Mouse (Mus musculus) forebrain, embryonic 11.5 days (tissue): ENCODE data around the gene Serinc5. TPM values are rescaled to one million over a fixed set of nuclear protein-coding genes. Genes with fewer than 3 reads are reported as not detected.

ENCODE experiments used
- ATAC-seq: fragments of 200-750 bp; cut with Nextera tagmentation; replicated peaks from 2 replicates; pipeline ENCODE4 v1.8.0; 2017; ENCODE audit warnings: moderate TSS enrichment; ENCODE audit not compliant: low FRiP score
- DNase-seq: peaks from one replicate; pipeline ENCODE4 v3.0.0-alpha.2; 2017; ENCODE audit warnings: low spot score
- H3K27ac ChIP-seq: fragments of 300-500 bp; sonication (generic); 2 replicates; pipeline ENCODE4 v1.5.1; 2014; ENCODE audit warnings: low read depth, low read length
- H3K27me3 ChIP-seq: fragments of 300-500 bp; sonication (generic); 2 replicates; pipeline ENCODE4 v1.6.1; 2014; ENCODE audit warnings: mild to moderate bottlenecking, low read length, mixed read lengths; ENCODE audit not compliant: control insufficient read depth, insufficient read depth
- H3K36me3 ChIP-seq: fragments of 300-500 bp; sonication (generic); 2 replicates; pipeline ENCODE4 v1.6.1; 2014; ENCODE audit warnings: mild to moderate bottlenecking, low read length, moderate library complexity, mixed read lengths; ENCODE audit not compliant: control insufficient read depth, insufficient read depth
- H3K4me1 ChIP-seq: fragments of 300-500 bp; sonication (generic); replicated peaks from 2 replicates; pipeline ENCODE4 v1.6.1; 2014; ENCODE audit warnings: low read length, mixed read lengths; ENCODE audit not compliant: control insufficient read depth, insufficient read depth
- H3K4me2 ChIP-seq: fragments of 300-500 bp; sonication (generic); 2 replicates; pipeline ENCODE4 v1.6.1; 2014; ENCODE audit warnings: low read depth, mild to moderate bottlenecking, low read length, moderate library complexity, mixed read lengths; ENCODE audit not compliant: severe bottlenecking
- H3K4me3 ChIP-seq: fragments of 300-500 bp; sonication (generic); 2 replicates; pipeline ENCODE4 v1.5.1; 2014; ENCODE audit warnings: low read depth, low read length
- H3K9ac ChIP-seq: fragments of 300-500 bp; sonication (generic); 2 replicates; pipeline ENCODE4 v1.6.1; 2014; ENCODE audit warnings: low read length
- H3K9me3 ChIP-seq: fragments of 300-500 bp; sonication (generic); 2 replicates; pipeline ENCODE4 v1.6.1; 2016; ENCODE audit warnings: low read length, mixed read lengths; ENCODE audit not compliant: control insufficient read depth
- WGBS: fragments of 180-500 bp; shearing (Covaris S2); extraction: QIAGEN DNeasy Blood & Tissue Kit; methylation state at CpG from one replicate; pipeline ENCODE4 v1.1.7; 2014; 5-methylcytosine and 5-hydroxymethylcytosine counted together
- polyA plus RNA-seq: library from polyadenylated mRNA; unstranded; fragments of >200 nt; fragmentation: Nextera tagmentation; extraction: Ambion mirVana; gene quantifications from 2 replicates; pipeline ENCODE4 v1.2.1, GENCODE M21; 2014

Serinc5 gene
- polyA plus RNA-seq, 1 experiment from 2014 or later, result 6.6 TPM

DNA sequence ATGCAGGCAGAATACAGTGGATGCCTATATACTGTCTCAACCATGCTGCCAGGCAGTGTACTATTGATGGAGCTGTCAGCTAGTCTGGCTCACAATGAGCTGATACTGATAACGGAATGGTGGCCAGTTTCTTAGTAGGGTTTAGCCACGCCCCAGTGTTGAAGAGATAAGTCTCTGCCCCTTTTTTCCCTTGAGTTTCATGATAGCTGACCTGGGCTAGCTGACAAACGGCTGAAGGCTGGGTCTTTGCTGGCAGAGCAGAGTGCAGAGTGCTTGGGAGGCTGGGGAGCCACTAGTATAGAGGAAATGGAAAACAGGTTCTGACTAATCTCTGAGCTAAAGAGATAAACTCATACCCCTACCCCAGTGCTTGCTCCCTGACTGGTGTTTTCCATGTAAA is 18.6 kb downstream of the Serinc5 start:
- H3K36me3 ChIP-seq, result no peaks in the 10 kb centered on the region
- 79% methylated on average over 3 of the region's 3 CpGs for WGBS
- no peak overlapping the region for H3K27ac ChIP-seq
- no peak for ATAC-seq
- H3K27me3 ChIP-seq, result no peaks in the 10 kb centered on the region
- H3K4me2 ChIP-seq, result no peak overlapping the region
- no peak overlapping the region for H3K4me3 ChIP-seq
- no peaks in the 10 kb centered on the region for H3K4me1 ChIP-seq
- no peak overlapping the region for H3K9ac ChIP-seq
- DNase-seq, result no peak
- H3K9me3 ChIP-seq, result no peaks in the 10 kb centered on the region

GRCm38 (mm10) chr13:92631450-92631849 is 20.6 kb downstream of the Serinc5 start:
- H3K27ac ChIP-seq, result no peak overlapping the region
- no peak overlapping the region for H3K9ac ChIP-seq
- no peak overlapping the region for H3K4me2 ChIP-seq
- DNase-seq (no peak), ATAC-seq (no peak)
- H3K4me3 ChIP-seq, result no peak overlapping the region
- H3K27me3 ChIP-seq, result no peaks in the 10 kb centered on the region
- 0 out of 2 replicates have a peak, but pooled peaks cover 2% of the 10 kb centered on the region for H3K4me1 ChIP-seq
- WGBS, result 84% methylated on average over 4 of the region's 4 CpGs
- H3K9me3 ChIP-seq, result no peaks in the 10 kb centered on the region
- no peaks in the 10 kb centered on the region for H3K36me3 ChIP-seq

- H3K9me3 ChIP-seq, result no peaks in the 10 kb centered on the region
- WGBS, result 40% methylated on average over 4 of the region's 4 CpGs
- H3K27ac ChIP-seq, result no peak overlapping the region
- ATAC-seq, result no peak
- H3K36me3 ChIP-seq, result no peaks in the 10 kb centered on the region
- 0 out of 2 replicates have a peak overlapping the region, but pooled peaks have one; percentile 5 for H3K9ac ChIP-seq
- no peak overlapping the region for H3K4me2 ChIP-seq
- no peak for DNase-seq
- H3K4me3 ChIP-seq, result no peak overlapping the region
- H3K4me1 ChIP-seq, result peaks cover 6% of the 10 kb centered on the region; the same call in 1 of the 2 replicates
- no peaks in the 10 kb centered on the region for H3K27me3 ChIP-seq
These were observed 21.7 kb downstream of the Serinc5 start for GRCm38 (mm10) chr13:92632550-92632949.

- WGBS, result 18% methylated on average over 2 of the region's 2 CpGs
- Histone ChIP-seq H3K36me3 (no peaks in the 10 kb centered on the region), H3K27me3 (no peaks in the 10 kb centered on the region), H3K4me1 (peaks cover 6% of the 10 kb centered on the region; the same call in 1 of the 2 replicates), H3K9me3 (no peaks in the 10 kb centered on the region), H3K4me3 (no peak overlapping the region), H3K9ac (no peak overlapping the region), H3K27ac (no peak overlapping the region), H3K4me2 (no peak overlapping the region)
- DNase-seq (no peak), ATAC-seq (no peak)
These were observed 24.1 kb downstream of the Serinc5 start for GRCm38 (mm10) chr13:92635040-92635439.

DNA sequence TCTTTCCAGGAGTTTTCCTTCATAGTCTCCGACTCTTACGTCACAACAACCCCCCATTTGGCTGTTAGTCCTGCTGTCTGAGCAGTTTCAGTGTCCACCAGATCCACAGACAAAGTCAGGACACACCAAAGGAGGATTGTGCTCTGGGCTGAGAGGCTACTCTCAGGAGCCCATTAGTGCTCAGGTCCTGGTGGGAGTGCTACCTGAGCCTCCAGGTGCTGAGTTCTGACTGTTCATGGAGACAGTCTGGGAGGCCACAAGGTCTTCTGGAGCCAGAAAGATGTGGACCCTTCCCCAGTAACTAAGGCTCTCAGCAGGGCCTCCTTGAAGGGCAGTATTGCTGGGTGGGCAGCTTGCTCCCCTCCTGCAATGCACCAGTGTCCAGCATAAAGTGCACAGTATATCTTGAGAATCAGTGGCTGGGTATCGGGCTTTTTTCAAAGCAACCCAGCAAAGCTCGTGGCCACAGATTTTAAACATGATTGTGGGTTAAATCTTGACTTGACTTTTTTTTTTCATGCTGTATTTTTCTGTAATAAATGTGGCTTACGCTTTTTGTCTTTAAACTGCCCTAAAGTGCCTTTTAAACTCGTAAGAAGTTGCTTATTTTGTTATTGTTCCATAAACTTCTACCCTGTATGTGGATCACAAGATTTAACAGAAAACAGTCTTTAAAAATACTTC is 25.5 kb downstream of the Serinc5 start:
- no peaks in the 10 kb centered on the region for H3K27me3 ChIP-seq
- H3K9me3 ChIP-seq, result no peaks in the 10 kb centered on the region
- ATAC-seq (0 out of 2 replicates have a peak, but pooled peaks have one; percentile 25), DNase-seq (no peak)
- no peaks in the 10 kb centered on the region for H3K36me3 ChIP-seq
- H3K4me3 ChIP-seq, result no peak overlapping the region
- no peak overlapping the region for H3K4me2 ChIP-seq
- H3K27ac ChIP-seq, result no peak overlapping the region
- peaks cover 6% of the 10 kb centered on the region; the same call in 1 of the 2 replicates for H3K4me1 ChIP-seq
- WGBS, result 74% methylated on average over 6 of the region's 6 CpGs
- no peak overlapping the region; the same call in 1 of the 2 replicates for H3K9ac ChIP-seq

DNA sequence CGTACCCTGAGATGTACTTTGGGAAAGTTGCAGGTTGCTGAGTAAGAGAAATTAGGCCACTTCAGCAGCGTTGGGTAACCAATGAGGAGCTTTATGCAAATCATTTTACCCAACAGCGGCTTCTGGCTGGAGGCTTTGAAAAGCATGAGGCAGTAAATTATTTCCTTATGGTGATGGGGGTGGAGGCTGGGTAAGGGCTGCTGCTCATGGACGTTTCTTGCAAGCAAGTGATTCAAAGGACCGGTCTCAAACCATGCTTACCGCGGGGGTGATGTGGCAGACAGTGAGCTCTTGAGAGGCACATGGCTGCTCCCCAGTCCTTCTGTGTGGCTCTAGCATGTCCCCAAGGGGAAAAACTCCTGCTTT is 26.0 kb downstream of the Serinc5 start:
- Histone ChIP-seq H3K27me3 (no peaks in the 10 kb centered on the region), H3K9me3 (no peaks in the 10 kb centered on the region), H3K9ac (peak overlapping the region; percentile 44), H3K4me3 (no peak overlapping the region), H3K27ac (0 out of 2 replicates have a peak overlapping the region, but pooled peaks have one; percentile 37), H3K4me2 (peak overlapping the region; percentile 27; the same call in 1 of the 2 replicates), H3K36me3 (no peaks in the 10 kb centered on the region), H3K4me1 (peaks cover 6% of the 10 kb centered on the region; the same call in 1 of the 2 replicates)
- DNase-seq (peak; percentile 65), ATAC-seq (peak; percentile 80)
- 4% methylated on average over 7 of the region's 7 CpGs for WGBS

- 84% methylated on average over 12 of the region's 12 CpGs for WGBS
- Histone ChIP-seq H3K27me3 (no peaks in the 10 kb centered on the region), H3K4me1 (peaks cover 6% of the 10 kb centered on the region; the same call in 1 of the 2 replicates), H3K4me3 (no peak overlapping the region), H3K9ac (no peak overlapping the region), H3K36me3 (no peaks in the 10 kb centered on the region), H3K4me2 (no peak overlapping the region), H3K9me3 (no peaks in the 10 kb centered on the region), H3K27ac (no peak overlapping the region)
- ATAC-seq, result no peak
- no peak for DNase-seq
These were observed 28.5 kb downstream of the Serinc5 start for GRCm38 (mm10) chr13:92639093-92640014.

DNA sequence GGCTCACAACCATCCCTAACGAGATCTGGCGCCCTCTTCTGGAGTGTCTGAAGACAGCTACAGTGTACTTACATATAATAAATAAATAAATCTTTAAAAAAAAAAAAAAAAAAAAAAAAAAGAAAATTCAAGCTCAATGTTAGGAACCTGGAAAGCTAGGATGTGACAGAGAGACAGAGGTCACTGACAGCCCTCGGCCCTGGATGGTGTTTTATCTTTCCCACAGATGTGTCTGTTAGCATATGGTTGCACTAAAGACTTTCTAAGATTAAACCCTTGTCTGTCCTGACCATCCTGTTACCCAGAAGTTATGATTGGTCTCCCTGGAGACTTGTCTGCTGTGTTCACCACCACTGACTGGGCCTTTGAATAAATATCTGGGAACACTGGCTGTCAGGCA is 33.3 kb downstream of the Serinc5 start:
- Histone ChIP-seq H3K9ac (no peak overlapping the region), H3K4me2 (no peak overlapping the region), H3K27ac (no peak overlapping the region), H3K36me3 (no peaks in the 10 kb centered on the region), H3K4me1 (peaks cover 2% of the 10 kb centered on the region; the same call in 1 of the 2 replicates), H3K9me3 (no peaks in the 10 kb centered on the region), H3K4me3 (no peak overlapping the region), H3K27me3 (no peaks in the 10 kb centered on the region)
- WGBS, result 83% methylated on average over 3 of the region's 3 CpGs
- DNase-seq, result no peak
- no peak for ATAC-seq
